Mouse (Mus musculus) left cerebral cortex, adult 8-10 months (tissue): ENCODE measurements around the gene Gm4177. TPM values are rescaled to one million over a fixed set of nuclear protein-coding genes. Genes with fewer than 3 reads are reported as not detected.
"Not testable (repeated sequence)": the region's sequence is repeated elsewhere in the genome, so short reads cannot be mapped to it uniquely, and the experiment has no call there.

Source experiments
- DNase-seq, 2 experiments: peaks; one replicate each; pipeline ENCODE4 v3.0.0; 2022; ENCODE audit warnings: low spot score in 2 of 2
- total RNA-seq, 4 experiments: library from RNA; stranded (reverse); gene quantifications; 2 replicates each; pipeline ENCODE4 v1.2.4; 2022

The Gm4177 gene
- not detected for total RNA-seq

- not testable (repeated sequence) for DNase-seq
Observed at GRCm38 (mm10) chr7:21796628-21797027, at the start of gene Gm4177. Gene Gm4177, minus strand, starts transcription at chr7:21796728.

- DNase-seq: not testable (repeated sequence)
Observed at GRCm38 (mm10) chr7:21844167-21844566, 47.6 kb upstream of the Gm4177 start, which contains the start of gene Gm5725. Gene Gm5725, minus strand, starts transcription at chr7:21844267.

GRCm38 (mm10) chr7:21832051-21832450, 35.5 kb upstream of the Gm4177 start, which contains the start of gene Vmn1r135:
Gene Vmn1r135, plus strand, starts transcription at chr7:21832351.
- DNase-seq: not testable (repeated sequence)

- not testable (repeated sequence) for DNase-seq
Observed at GRCm38 (mm10) chr7:21761375-21761774, 35.2 kb downstream of the Gm4177 start, which contains the start of gene Gm4175. Gene Gm4175, minus strand, starts transcription at chr7:21761475.

Other genes with a start within 250 kb of the Gm4177 start
- not detected for gene Vmn1r132, start 182.6 kb downstream of the Gm4177 start, total RNA-seq
- not detected for gene Gm4175, start 35.3 kb downstream of the Gm4177 start, total RNA-seq
- gene Vmn1r135, start 35.6 kb upstream of the Gm4177 start, total RNA-seq: not detected
- gene Gm5725, start 47.5 kb upstream of the Gm4177 start, total RNA-seq: not detected
- gene Gm5891, start 124.6 kb upstream of the Gm4177 start, total RNA-seq: not detected
- not detected for gene Vmn1r137, start 197.9 kb upstream of the Gm4177 start, total RNA-seq
- gene Vmn1r138, start 232.2 kb upstream of the Gm4177 start, total RNA-seq: not detected